Mouse (Mus musculus) neural tube, embryonic 13.5 days (tissue): ENCODE measurements around the gene Mettl25. TPM values are rescaled to one million over a fixed set of nuclear protein-coding genes. Genes with fewer than 3 reads are reported as not detected.

ENCODE experiments used
- ATAC-seq: fragments of 200-750 bp; cut with Nextera tagmentation; 2 replicates; pipeline ENCODE4 v1.8.0; 2017; ENCODE audit warnings: low read depth, mild to moderate bottlenecking, moderate TSS enrichment, moderate library complexity
- H3K27ac ChIP-seq: fragments of 300-500 bp; sonication (generic); replicated peaks from 2 replicates; pipeline ENCODE4 v1.5.1; 2015; ENCODE audit warnings: moderate library complexity, mild to moderate bottlenecking, inconsistent platforms
- H3K27me3 ChIP-seq: fragments of 300-500 bp; sonication (generic); 2 replicates; pipeline ENCODE4 v1.6.1; 2015; ENCODE audit warnings: mild to moderate bottlenecking, inconsistent platforms
- H3K36me3 ChIP-seq: fragments of 300-500 bp; sonication (generic); 2 replicates; pipeline ENCODE4 v1.6.1; 2015; ENCODE audit warnings: mild to moderate bottlenecking, inconsistent platforms
- H3K4me1 ChIP-seq: fragments of 300-500 bp; sonication (generic); replicated peaks from 2 replicates; pipeline ENCODE4 v1.6.1; 2015; ENCODE audit warnings: inconsistent platforms
- H3K4me2 ChIP-seq: fragments of 300-500 bp; sonication (generic); 2 replicates; pipeline ENCODE4 v1.6.1; 2015; ENCODE audit warnings: inconsistent platforms, mild to moderate bottlenecking, moderate library complexity
- H3K4me3 ChIP-seq: fragments of 300-500 bp; sonication (generic); 2 replicates; pipeline ENCODE4 v1.5.1; 2015; ENCODE audit warnings: mild to moderate bottlenecking, inconsistent platforms
- H3K9ac ChIP-seq: fragments of 300-500 bp; sonication (generic); 2 replicates; pipeline ENCODE4 v1.6.1; 2015; ENCODE audit warnings: moderate library complexity, mild to moderate bottlenecking, inconsistent platforms
- H3K9me3 ChIP-seq: fragments of 300-500 bp; sonication (generic); 2 replicates; pipeline ENCODE4 v1.6.1; 2016; ENCODE audit warnings: inconsistent platforms
- WGBS: fragments of 180-500 bp; shearing (Covaris S2); methylation state at CpG from one replicate; pipeline ENCODE4 v1.1.7; 2015; 5-methylcytosine and 5-hydroxymethylcytosine counted together
- polyA plus RNA-seq: library from polyadenylated mRNA; unstranded; fragments of >200 nt; fragmentation: Nextera tagmentation; extraction: Ambion mirVana; gene quantifications from 2 replicates; pipeline ENCODE4 v1.2.1, GENCODE M21; 2015

The Mettl25 gene
- polyA plus RNA-seq, 1 experiment from 2014 or later = 12.7 TPM

DNA sequence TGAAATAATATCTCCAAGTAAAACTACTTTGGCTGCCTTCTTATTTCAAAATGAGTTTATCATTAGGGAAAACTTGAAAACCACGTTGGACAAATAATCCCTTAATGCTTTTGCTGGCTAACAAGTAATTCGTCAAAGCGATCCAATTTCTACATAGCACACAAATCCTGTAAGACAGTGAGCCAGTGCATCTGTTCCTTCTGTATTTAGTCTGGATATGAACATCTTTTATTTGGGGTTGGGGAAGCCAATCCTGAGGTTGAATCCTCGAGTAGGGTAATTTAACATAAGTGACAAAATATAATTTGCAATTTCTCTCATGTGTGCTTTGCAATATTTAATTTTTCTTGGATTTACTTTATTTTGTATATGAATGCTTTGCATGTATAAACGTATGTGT lies 102.2 kb downstream of the Mettl25 start:
- H3K9me3 ChIP-seq = no peaks in the 10 kb centered on the region
- H3K27ac ChIP-seq = no peak overlapping the region
- no peaks in the 10 kb centered on the region for H3K36me3 ChIP-seq
- no peak overlapping the region for H3K9ac ChIP-seq
- ATAC-seq = no peak
- 78% methylated on average over 5 of the region's 5 CpGs for WGBS
- no peaks in the 10 kb centered on the region for H3K4me1 ChIP-seq
- no peaks in the 10 kb centered on the region for H3K27me3 ChIP-seq
- H3K4me2 ChIP-seq = no peak overlapping the region
- no peak overlapping the region for H3K4me3 ChIP-seq

DNA sequence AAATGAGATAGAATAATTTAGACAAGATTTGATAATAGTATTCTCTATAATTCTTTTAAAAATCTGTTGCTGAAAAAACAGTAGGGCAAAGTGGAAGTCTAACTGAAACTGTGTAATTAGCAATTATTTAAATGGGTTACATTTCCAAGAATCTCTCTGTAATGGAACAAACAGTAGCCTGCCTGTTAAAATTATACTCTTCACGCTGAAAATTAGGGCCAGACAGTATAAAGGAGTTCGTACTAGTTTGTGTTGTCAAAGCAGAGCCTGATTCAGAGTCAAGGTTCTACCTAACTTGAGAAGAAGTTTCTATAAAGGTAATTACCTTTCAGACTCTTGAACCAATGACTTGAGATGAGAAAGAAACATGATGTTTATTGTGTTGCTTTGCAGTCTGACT lies 113.4 kb downstream of the Mettl25 start:
- Histone ChIP-seq H3K4me2 (no peak overlapping the region), H3K36me3 (no peaks in the 10 kb centered on the region), H3K27ac (no peak overlapping the region), H3K9ac (no peak overlapping the region), H3K9me3 (no peaks in the 10 kb centered on the region), H3K27me3 (no peaks in the 10 kb centered on the region), H3K4me1 (peaks cover 10% of the 10 kb centered on the region; the same call in 1 of the 2 replicates), H3K4me3 (no peak overlapping the region)
- 47% methylated on average over 2 of the region's 2 CpGs for WGBS
- no peak for ATAC-seq

DNA sequence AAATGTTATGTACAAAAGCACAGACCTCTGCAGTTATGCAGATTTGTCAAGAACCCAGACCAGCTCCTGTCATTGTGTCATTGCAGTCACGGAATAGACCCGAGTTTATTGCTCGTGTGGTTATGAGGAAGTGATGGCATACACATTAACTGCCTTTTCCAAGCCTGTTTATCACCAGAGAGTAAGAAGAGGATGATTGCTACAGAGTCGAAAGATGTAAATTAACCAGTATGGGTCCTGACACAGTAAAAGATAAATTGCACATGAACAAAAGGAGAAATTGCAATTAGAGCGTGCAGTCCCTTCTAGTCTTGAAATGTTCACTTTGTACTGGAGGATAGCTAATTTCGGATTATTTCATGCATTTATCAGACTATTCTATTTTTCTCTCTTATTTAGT lies 113.8 kb downstream of the Mettl25 start:
- no peak overlapping the region for H3K9ac ChIP-seq
- no peaks in the 10 kb centered on the region for H3K27me3 ChIP-seq
- H3K4me2 ChIP-seq = no peak overlapping the region
- no peak for ATAC-seq
- no peak overlapping the region for H3K27ac ChIP-seq
- H3K36me3 ChIP-seq = no peaks in the 10 kb centered on the region
- H3K4me1 ChIP-seq = peaks cover 10% of the 10 kb centered on the region; the same call in 1 of the 2 replicates
- H3K4me3 ChIP-seq = no peak overlapping the region
- H3K9me3 ChIP-seq = no peaks in the 10 kb centered on the region
- 42% methylated on average over 6 of the region's 6 CpGs for WGBS

DNA sequence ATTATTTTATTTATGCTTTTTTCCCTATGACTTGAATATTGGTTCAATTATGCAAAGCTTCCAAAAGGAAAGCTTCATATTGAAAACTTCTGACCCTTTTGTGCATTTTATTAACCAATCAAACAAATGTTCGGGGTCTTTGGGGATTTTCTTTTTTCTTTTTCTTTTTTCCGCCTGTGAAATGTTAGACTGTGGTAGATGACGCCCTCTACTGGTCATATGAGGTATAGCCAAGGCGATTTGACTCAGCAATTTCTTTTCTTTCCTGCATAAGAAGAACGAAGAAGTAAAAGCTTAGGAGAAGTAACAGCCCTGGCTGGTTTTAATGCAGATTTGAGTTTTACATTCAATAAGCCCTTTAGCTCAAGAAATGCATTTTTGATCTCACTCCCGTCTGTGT lies 126.3 kb downstream of the Mettl25 start:
- ATAC-seq = no peak
- H3K36me3 ChIP-seq = no peaks in the 10 kb centered on the region
- whole genome bisulfite sequencing = 16% methylated on average over 6 of the region's 6 CpGs
- no peaks in the 10 kb centered on the region for H3K4me1 ChIP-seq
- H3K27me3 ChIP-seq = no peaks in the 10 kb centered on the region
- no peak overlapping the region for H3K4me2 ChIP-seq
- no peak overlapping the region for H3K4me3 ChIP-seq
- no peak overlapping the region for H3K9ac ChIP-seq
- no peaks in the 10 kb centered on the region for H3K9me3 ChIP-seq
- H3K27ac ChIP-seq = no peak overlapping the region

DNA sequence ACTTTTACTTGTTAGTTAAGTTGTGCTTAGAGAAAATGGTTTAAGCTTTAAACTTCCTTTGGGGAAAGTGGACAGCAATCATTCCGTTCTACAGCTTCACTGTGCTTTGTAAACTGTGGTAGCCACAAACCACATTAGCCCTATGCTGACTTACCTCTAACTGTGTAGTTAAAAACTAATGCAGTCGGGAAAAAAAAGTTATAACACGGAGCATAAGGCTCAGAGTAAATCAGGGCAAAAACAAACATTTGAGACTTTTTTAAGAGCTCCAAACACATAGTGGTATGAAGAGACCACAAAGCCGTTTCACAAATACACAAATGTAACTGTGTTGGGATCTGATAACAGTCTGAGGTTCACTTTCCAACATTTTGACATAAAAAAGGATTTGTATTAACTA lies 126.8 kb downstream of the Mettl25 start:
- Histone ChIP-seq H3K4me2 (no peak overlapping the region), H3K9me3 (no peaks in the 10 kb centered on the region), H3K36me3 (no peaks in the 10 kb centered on the region), H3K27ac (no peak overlapping the region), H3K4me1 (no peaks in the 10 kb centered on the region), H3K4me3 (no peak overlapping the region), H3K9ac (no peak overlapping the region), H3K27me3 (no peaks in the 10 kb centered on the region)
- no peak for ATAC-seq
- 65% methylated on average over 4 of the region's 4 CpGs for WGBS

DNA sequence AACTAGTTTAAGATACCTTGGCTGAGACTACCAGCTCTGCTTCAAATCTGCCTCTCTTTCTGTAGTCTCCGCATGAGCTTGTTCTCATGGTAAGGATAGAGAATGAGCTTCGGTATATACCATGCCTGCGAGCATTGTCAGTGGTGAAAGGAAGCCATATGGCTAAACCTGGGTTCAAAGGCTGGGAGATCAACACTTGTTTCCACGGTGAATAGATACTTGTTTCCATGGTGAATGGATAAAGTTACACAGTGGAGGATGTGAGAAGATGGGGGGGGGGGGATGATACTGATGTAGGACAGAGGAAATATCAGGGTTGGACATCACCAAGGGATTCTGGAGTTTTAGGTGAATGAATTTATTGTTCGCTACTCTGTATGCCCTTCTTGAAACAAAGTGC lies 128.0 kb downstream of the Mettl25 start:
- Histone ChIP-seq H3K27ac (no peak overlapping the region), H3K9me3 (no peaks in the 10 kb centered on the region), H3K27me3 (no peaks in the 10 kb centered on the region), H3K36me3 (no peaks in the 10 kb centered on the region), H3K4me2 (no peak overlapping the region), H3K4me3 (no peak overlapping the region), H3K4me1 (no peaks in the 10 kb centered on the region), H3K9ac (no peak overlapping the region)
- peak; percentile 53; the same call in 1 of the 2 replicates for ATAC-seq
- 38% methylated on average over 5 of the region's 5 CpGs for WGBS

Other genes with a start within 250 kb of the Mettl25 start
- 45.5 and 50.8 TPM in 2 replicates for gene Ccdc59, start 313 bp downstream of the Mettl25 start, polyA plus RNA-seq